Mouse (Mus musculus): ENCODE measurements at regions not wholly inside any gene's neighbourhood (a gene's known extent, or its start where the extent isn't known, plus 50 kb on each side); places are given as distances from the start of the nearest gene placed in this dataset.

- DNase-seq (ENCODE audit: low spot score): no peak
Observed at GRCm38 (mm10) chr16:44674198-44674597, 49.9 kb upstream of the Nepro start.

GRCm38 (mm10) chr16:44672422-44672819, 51.7 kb upstream of the Nepro start:
- no peak for DNase-seq (ENCODE audit: low spot score)

- no peak for DNase-seq (ENCODE audit: low spot score)
Observed at GRCm38 (mm10) chr16:44671551-44672421, 52.3 kb upstream of the Nepro start.

- no peak for DNase-seq (ENCODE audit: low spot score)
Observed at GRCm38 (mm10) chr16:44668061-44668460, 56.0 kb upstream of the Nepro start.

GRCm38 (mm10) chr16:44667118-44667517, 57.0 kb upstream of the Nepro start:
- no peak for DNase-seq (ENCODE audit: low spot score)

GRCm38 (mm10) chr16:44666431-44666997, 57.6 kb upstream of the Nepro start:
- DNase-seq (ENCODE audit: low spot score): no peak

- no peak for DNase-seq (ENCODE audit: low spot score)
Observed at GRCm38 (mm10) chr16:44665491-44665931, 58.6 kb upstream of the Nepro start.

- no peak for DNase-seq (ENCODE audit: low spot score)
Observed at GRCm38 (mm10) chr16:44662966-44663600, 61.0 kb upstream of the Nepro start.

GRCm38 (mm10) chr16:44660996-44661876, 62.9 kb upstream of the Nepro start:
- no peak for DNase-seq (ENCODE audit: low spot score)

- no peak for DNase-seq (ENCODE audit: low spot score)
Observed at GRCm38 (mm10) chr16:44658306-44658705, 65.8 kb upstream of the Nepro start.

- no peak for DNase-seq (ENCODE audit: low spot score)
Observed at GRCm38 (mm10) chr16:44656181-44656580, 67.9 kb upstream of the Nepro start.

- no peak for DNase-seq (ENCODE audit: low spot score)
Observed at GRCm38 (mm10) chr16:44655306-44655705, 68.8 kb upstream of the Nepro start.

GRCm38 (mm10) chr16:44648547-44649223, 75.4 kb upstream of the Nepro start:
- no peak for DNase-seq (ENCODE audit: low spot score)

GRCm38 (mm10) chr16:44643992-44644391, 80.1 kb upstream of the Nepro start:
- DNase-seq (ENCODE audit: low spot score): no peak

GRCm38 (mm10) chr16:44637100-44637499, 78.4 kb upstream of the Boc start:
- no peak for DNase-seq (ENCODE audit: low spot score)

GRCm38 (mm10) chr16:44634486-44634885, 75.8 kb upstream of the Boc start:
- no peak for DNase-seq (ENCODE audit: low spot score)

GRCm38 (mm10) chr16:44633059-44633667, 74.5 kb upstream of the Boc start:
- DNase-seq (ENCODE audit: low spot score): no peak

GRCm38 (mm10) chr16:44632330-44633058, 73.8 kb upstream of the Boc start:
- DNase-seq (ENCODE audit: low spot score): peak; percentile 49

GRCm38 (mm10) chr16:44631357-44632053, 72.8 kb upstream of the Boc start:
- no peak for DNase-seq (ENCODE audit: low spot score)

GRCm38 (mm10) chr16:44630861-44631260, 72.2 kb upstream of the Boc start:
- DNase-seq (ENCODE audit: low spot score): no peak
